In genomic region chr15:80797757-80798156, GRCm38 (mm10) we compare ENCODE assay signal across 8 mouse cellular contexts.
DNase-seq lines count a peak whose midpoint lies in the region; ATAC-seq and TF ChIP-seq lines count a peak whose summit lies in the region.

No protein-coding gene starts in this region.

- H3K4me2 ChIP-seq in kidney, embryonic 15.5 days = peak overlapping the region; percentile 69

- in situ Hi-C loops in Patski (cut with MboI; ENCODE audit: low pct_unique_long_range_greater_than_20kb) = loop anchor here (5.0 kb wide), 1 partner anchor 90 kb away; no protein-coding TSS in a partner anchor

- H3K4me1 ChIP-seq in kidney, embryonic 15.5 days = peaks cover 32% of the 10 kb centered on the region

- no peaks in the 10 kb centered on the region for H3K27me3 ChIP-seq in Patski
- H3K27me3 ChIP-seq in kidney, embryonic 15.5 days = no peaks in the 10 kb centered on the region

- CTCF ChIA-PET in Patski (lab: Charles Lee) = interaction anchor here (0.8 to 1.9 kb wide), 6 partner anchors 10 to 537 kb away, joined by 3 to 5 read pairs (median 3); no protein-coding TSS in a partner anchor

- no peak for TF ChIP-seq CTCF in Patski (IDR thresholded peaks at IDR 0.05)

- H3K9me3 ChIP-seq in kidney, embryonic 15.5 days (replicated peaks) = no peaks in the 10 kb centered on the region

- H3K27ac ChIP-seq in kidney, embryonic 15.5 days = peak overlapping the region; percentile 90

- 2% methylated on average over 6 of the region's 6 CpGs for WGBS in kidney, embryonic 15.5 days

- H3K4me3 ChIP-seq in kidney, embryonic 15.5 days (replicated peaks) = peak overlapping the region; percentile 60

- ATAC-seq in Patski = peak; percentile 92
- ATAC-seq in kidney, embryonic 15.5 days (replicated peaks; ENCODE audit: low FRiP score) = peak; percentile 76

- peak overlapping the region; percentile 55 for H3K9ac ChIP-seq in kidney, embryonic 15.5 days

- POLR2A ChIA-PET in Patski (lab: Charles Lee) = interaction anchor here (0.6 to 0.7 kb wide), 3 partner anchors 11 to 71 kb away, joined by 3 to 4 read pairs (median 3); no protein-coding TSS in a partner anchor

- H3K36me3 ChIP-seq in kidney, embryonic 15.5 days = no peaks in the 10 kb centered on the region

- peak; percentile 34 to 39 for DNase-seq in CD8-positive naive resting alpha-beta T cell, adult 2 months (ENCODE audit: low read depth in 2 of 2, low spot score in 2 of 2)
- peak; percentile 60 for DNase-seq in Patski (ENCODE audit: low read depth, low spot score)
- DNase-seq in cerebellum, postnatal 14 days = peak; percentile 20 to 54
- peak; percentile 18 to 29 for DNase-seq in heart, adult 9 months (ENCODE audit: low spot score in 2 of 2)
- DNase-seq in lung, postnatal 36 days = peak; percentile 34
- DNase-seq in right cerebral cortex, adult 2 months (ENCODE audit: low spot score in 2 of 2) = peak; percentile 38
- no peak for DNase-seq in layer of hippocampus, adult 9-10 months (ENCODE audit: low spot score)
